Mouse (Mus musculus): ENCODE results near the gene Sptbn4. TPM values are rescaled to one million over a fixed set of nuclear protein-coding genes. Genes with fewer than 3 reads are reported as not detected.

Sptbn4 gene
- polyA plus RNA-seq, 1 experiment = 0.23 TPM

- no peak for DNase-seq (ENCODE audit: low read depth in 1 of 2, low spot score in 2 of 2)
- Histone ChIP-seq H3K27me3 (ENCODE audit: control insufficient read depth, insufficient read depth, low read length) (peaks cover 21% of the 10 kb centered on the region), H3K4me1 (ENCODE audit: control insufficient read depth, insufficient read depth, insufficient read length) (peaks cover 32% of the 10 kb centered on the region), H3K27ac (ENCODE audit: insufficient read depth, low read length) (no peak overlapping the region), H3K36me3 (ENCODE audit: control insufficient read depth, insufficient read depth, low read length) (no peaks in the 10 kb centered on the region), H3K4me3 (ENCODE audit: extremely low read depth, insufficient read depth, insufficient read length) (peak overlapping the region; percentile 26; the same call in 1 of the 2 replicates)
- no peak for TF ChIP-seq CTCF (IDR thresholded peaks at IDR 0.05; ENCODE audit: extremely low read depth, insufficient read depth, insufficient read length, insufficient replicate concordance)
- TF ChIP-seq POLR2A (IDR thresholded peaks at IDR 0.05; ENCODE audit: low read depth, low read length) = no peak
- 1% methylated on average over 51 of the region's 77 CpGs for WGBS
These were observed 114.1 kb downstream of the Sptbn4 start for GRCm38 (mm10) chr7:27333316-27333941.

- Histone ChIP-seq H3K36me3 (ENCODE audit: control insufficient read depth, insufficient read depth, low read length) (no peaks in the 10 kb centered on the region), H3K27ac (ENCODE audit: insufficient read depth, low read length) (no peak overlapping the region), H3K4me3 (ENCODE audit: extremely low read depth, insufficient read depth, insufficient read length) (peak overlapping the region; percentile 26; the same call in 1 of the 2 replicates), H3K27me3 (ENCODE audit: control insufficient read depth, insufficient read depth, low read length) (peaks cover 20% of the 10 kb centered on the region), H3K4me1 (ENCODE audit: control insufficient read depth, insufficient read depth, insufficient read length) (peaks cover 31% of the 10 kb centered on the region)
- TF ChIP-seq CTCF (IDR thresholded peaks at IDR 0.05; ENCODE audit: extremely low read depth, insufficient read depth, insufficient read length, insufficient replicate concordance) (peak; percentile 93), POLR2A (IDR thresholded peaks at IDR 0.05; ENCODE audit: low read depth, low read length) (no peak)
- WGBS = 2% methylated on average over 39 of the region's 39 CpGs
- peak; percentile 75 to 88 for DNase-seq (ENCODE audit: low read depth in 1 of 2, low spot score in 2 of 2)
These were observed 114.9 kb downstream of the Sptbn4 start for GRCm38 (mm10) chr7:27332353-27333199.

GRCm38 (mm10) chr7:27331854-27332253 lies 115.6 kb downstream of the Sptbn4 start:
- H3K4me3 ChIP-seq (ENCODE audit: extremely low read depth, insufficient read depth, insufficient read length) = no peak overlapping the region
- H3K36me3 ChIP-seq (ENCODE audit: control insufficient read depth, insufficient read depth, low read length) = no peaks in the 10 kb centered on the region
- peak overlapping the region; percentile 24; the same call in 1 of the 2 replicates for H3K27ac ChIP-seq (ENCODE audit: insufficient read depth, low read length)
- no peak for DNase-seq (ENCODE audit: low read depth in 1 of 2, low spot score in 2 of 2)
- H3K4me1 ChIP-seq (ENCODE audit: control insufficient read depth, insufficient read depth, insufficient read length) = peaks cover 27% of the 10 kb centered on the region
- H3K27me3 ChIP-seq (ENCODE audit: control insufficient read depth, insufficient read depth, low read length) = peaks cover 14% of the 10 kb centered on the region
- TF ChIP-seq POLR2A (IDR thresholded peaks at IDR 0.05; ENCODE audit: low read depth, low read length) (no peak), CTCF (IDR thresholded peaks at IDR 0.05; ENCODE audit: extremely low read depth, insufficient read depth, insufficient read length, insufficient replicate concordance) (no peak)
- WGBS = 3% methylated on average over 8 of the region's 8 CpGs

GRCm38 (mm10) chr7:27331541-27331851 lies 116.0 kb downstream of the Sptbn4 start:
- Histone ChIP-seq H3K4me3 (ENCODE audit: extremely low read depth, insufficient read depth, insufficient read length) (no peak overlapping the region), H3K4me1 (ENCODE audit: control insufficient read depth, insufficient read depth, insufficient read length) (peaks cover 27% of the 10 kb centered on the region), H3K36me3 (ENCODE audit: control insufficient read depth, insufficient read depth, low read length) (no peaks in the 10 kb centered on the region), H3K27ac (ENCODE audit: insufficient read depth, low read length) (peak overlapping the region; percentile 24), H3K27me3 (ENCODE audit: control insufficient read depth, insufficient read depth, low read length) (peaks cover 13% of the 10 kb centered on the region)
- TF ChIP-seq CTCF (IDR thresholded peaks at IDR 0.05; ENCODE audit: extremely low read depth, insufficient read depth, insufficient read length, insufficient replicate concordance) = no peak
- 6% methylated on average over 8 of the region's 8 CpGs for WGBS
- DNase-seq (ENCODE audit: low read depth in 1 of 2, low spot score in 2 of 2) = no peak

- DNase-seq (ENCODE audit: low read depth in 1 of 2, low spot score in 2 of 2) = peak; percentile 79 to 89
- H3K27me3 ChIP-seq (ENCODE audit: control insufficient read depth, insufficient read depth, low read length) = peaks cover 11% of the 10 kb centered on the region
These were observed 116.6 kb downstream of the Sptbn4 start for GRCm38 (mm10) chr7:27330709-27331540.

GRCm38 (mm10) chr7:27329981-27330380 lies 117.5 kb downstream of the Sptbn4 start:
- no peak overlapping the region for H3K27ac ChIP-seq (ENCODE audit: insufficient read depth, low read length)
- peaks cover 30% of the 10 kb centered on the region for H3K4me1 ChIP-seq (ENCODE audit: control insufficient read depth, insufficient read depth, insufficient read length)
- WGBS = 25% methylated on average over 17 of the region's 17 CpGs
- no peak for DNase-seq (ENCODE audit: low read depth in 1 of 2, low spot score in 2 of 2)
- no peak for TF ChIP-seq POLR2A (IDR thresholded peaks at IDR 0.05; ENCODE audit: low read depth, low read length)
- no peak for TF ChIP-seq CTCF (IDR thresholded peaks at IDR 0.05; ENCODE audit: extremely low read depth, insufficient read depth, insufficient read length, insufficient replicate concordance)
- H3K27me3 ChIP-seq (ENCODE audit: control insufficient read depth, insufficient read depth, low read length) = peaks cover 11% of the 10 kb centered on the region
- H3K36me3 ChIP-seq (ENCODE audit: control insufficient read depth, insufficient read depth, low read length) = no peaks in the 10 kb centered on the region
- no peak overlapping the region for H3K4me3 ChIP-seq (ENCODE audit: extremely low read depth, insufficient read depth, insufficient read length)

More at GRCm38 (mm10) chr7:27330709-27331540, 116.6 kb downstream of the Sptbn4 start:
- H3K4me3 ChIP-seq (ENCODE audit: extremely low read depth, insufficient read depth, insufficient read length) = peak overlapping the region; percentile 37; the same call in 1 of the 2 replicates
- peaks cover 27% of the 10 kb centered on the region for H3K4me1 ChIP-seq (ENCODE audit: control insufficient read depth, insufficient read depth, insufficient read length)
- H3K27ac ChIP-seq (ENCODE audit: insufficient read depth, low read length) = peak overlapping the region; percentile 24
- no peaks in the 10 kb centered on the region for H3K36me3 ChIP-seq (ENCODE audit: control insufficient read depth, insufficient read depth, low read length)
- TF ChIP-seq POLR2A (IDR thresholded peaks at IDR 0.05; ENCODE audit: low read depth, low read length) (no peak), CTCF (IDR thresholded peaks at IDR 0.05; ENCODE audit: extremely low read depth, insufficient read depth, insufficient read length, insufficient replicate concordance) (no peak)
- 1% methylated on average over 39 of the region's 39 CpGs for WGBS

All from spleen, adult 2 months (tissue).